Mouse (Mus musculus) bone marrow, adult 2 months (tissue): ENCODE measurements around the gene Ecel1.

Experiments
- CTCF ChIP-seq: fragments of 200-500 bp; IDR thresholded peaks from 2 replicates; pipeline ENCODE4 v1.5.1; 2011; ENCODE audit warnings: low read length, control low read depth; ENCODE audit not compliant: control insufficient read depth, insufficient read depth
- POLR2A ChIP-seq: fragments of 200-500 bp; IDR thresholded peaks from 2 replicates; pipeline ENCODE4 v1.6.1; 2011; ENCODE audit warnings: low read depth, mild to moderate bottlenecking, control low read depth, low read length, borderline replicate concordance; ENCODE audit not compliant: control insufficient read depth

DNA sequence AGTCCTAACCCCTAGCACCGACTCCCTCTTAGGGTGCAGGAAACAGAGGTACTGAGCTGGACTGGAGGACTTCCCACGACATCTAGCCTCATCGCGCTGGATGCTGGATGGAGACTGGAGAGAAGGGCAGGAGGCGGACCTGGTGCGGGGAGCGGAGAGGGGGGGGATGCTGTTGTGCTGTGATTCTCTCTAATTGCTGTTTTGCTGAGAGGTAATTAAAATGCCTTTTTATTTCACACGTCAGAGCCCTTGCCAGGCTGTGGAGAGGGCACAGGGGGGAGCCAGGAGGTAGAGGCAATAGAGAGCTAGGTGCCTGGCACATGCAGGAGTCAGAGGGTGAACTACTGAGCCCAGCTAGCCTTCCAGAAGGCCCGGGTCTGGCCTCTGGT is 8.5 kb upstream of the Ecel1 start:
- TF ChIP-seq CTCF (no peak), POLR2A (no peak)
